Mouse (Mus musculus): ENCODE measurements around the gene Mapk7. TPM values are rescaled to one million over a fixed set of nuclear protein-coding genes. Genes with fewer than 3 reads are reported as not detected.
A peak's percentile ranks its signal among the peaks of the same experiment; 100 is the strongest.

Mapk7 gene
- total RNA-seq, 2 experiments from 2014 or later = 65.1 to 69.8 TPM

DNA sequence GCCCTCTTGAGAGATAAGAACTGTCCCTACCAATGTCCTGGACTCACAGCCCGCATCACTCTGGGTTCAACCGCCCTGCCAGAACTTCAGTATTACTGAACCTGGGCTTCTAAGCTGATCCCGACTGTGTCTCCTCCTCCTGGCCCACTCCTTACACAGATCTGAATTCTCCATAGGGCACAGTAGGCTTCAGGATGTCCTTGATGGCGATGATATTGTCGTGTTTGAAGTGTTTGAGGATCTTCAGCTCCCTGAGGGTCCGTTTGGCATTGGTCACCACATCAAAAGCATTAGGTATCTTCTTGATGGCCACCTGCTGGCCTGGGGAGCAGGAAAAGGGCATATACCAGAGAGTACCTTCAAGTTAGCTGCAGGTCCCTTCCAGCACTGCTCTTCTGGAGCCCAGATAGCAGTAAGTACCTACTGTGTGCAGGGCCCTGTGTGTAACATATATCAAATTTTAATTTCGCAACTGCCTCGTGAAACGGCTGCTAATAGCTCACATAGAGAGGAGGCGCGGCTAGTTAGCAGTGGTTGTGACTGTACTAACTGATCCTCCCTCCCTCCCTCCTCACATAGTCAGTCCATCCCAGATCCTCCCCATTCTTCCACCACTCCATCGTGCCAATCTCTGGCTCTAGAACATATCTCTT, 1.3 kb downstream of the Mapk7 start:
- no peak for DNase-seq
- intact Hi-C loops (cut with DNase I) = no loop called here

- no peak for DNase-seq
- intact Hi-C loops (cut with DNase I) = no loop called here
These were observed 3.2 kb downstream of the Mapk7 start for GRCm38 (mm10) chr11:61490944-61491520.

- intact Hi-C loops (cut with DNase I) = no loop called here
- DNase-seq = no peak
These were observed 4.3 kb downstream of the Mapk7 start for GRCm38 (mm10) chr11:61489874-61490273.

DNA sequence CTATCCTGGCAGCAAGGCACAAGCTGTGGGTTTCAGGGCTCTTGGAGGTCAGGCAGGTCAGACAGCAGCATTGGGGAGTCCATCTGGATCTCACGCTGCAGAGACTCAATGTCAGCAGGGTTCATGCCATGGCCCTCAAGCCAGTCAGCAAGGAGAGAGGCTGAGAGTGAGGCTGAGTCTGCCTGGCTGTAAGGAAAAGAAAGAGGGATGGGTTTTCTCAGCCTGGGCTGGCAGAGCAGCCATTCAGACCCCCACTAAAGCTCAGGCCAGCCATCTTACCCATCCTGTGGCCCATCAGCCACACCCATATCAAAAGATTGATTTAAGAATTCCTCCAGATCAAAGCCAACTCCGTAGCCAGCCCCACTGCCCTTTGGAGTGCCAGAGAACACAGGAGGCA, 5.1 kb downstream of the Mapk7 start:
- DNase-seq = no peak
- intact Hi-C loops (cut with DNase I) = no loop called here

- intact Hi-C loops (cut with DNase I) = no loop called here
- DNase-seq = no peak
These were observed 6.3 kb downstream of the Mapk7 start for GRCm38 (mm10) chr11:61487936-61488335.

- DNase-seq = peak; percentile 90
- intact Hi-C loops (cut with DNase I) = no loop called here
These were observed 6.8 kb downstream of the Mapk7 start for GRCm38 (mm10) chr11:61487401-61487800.

DNA sequence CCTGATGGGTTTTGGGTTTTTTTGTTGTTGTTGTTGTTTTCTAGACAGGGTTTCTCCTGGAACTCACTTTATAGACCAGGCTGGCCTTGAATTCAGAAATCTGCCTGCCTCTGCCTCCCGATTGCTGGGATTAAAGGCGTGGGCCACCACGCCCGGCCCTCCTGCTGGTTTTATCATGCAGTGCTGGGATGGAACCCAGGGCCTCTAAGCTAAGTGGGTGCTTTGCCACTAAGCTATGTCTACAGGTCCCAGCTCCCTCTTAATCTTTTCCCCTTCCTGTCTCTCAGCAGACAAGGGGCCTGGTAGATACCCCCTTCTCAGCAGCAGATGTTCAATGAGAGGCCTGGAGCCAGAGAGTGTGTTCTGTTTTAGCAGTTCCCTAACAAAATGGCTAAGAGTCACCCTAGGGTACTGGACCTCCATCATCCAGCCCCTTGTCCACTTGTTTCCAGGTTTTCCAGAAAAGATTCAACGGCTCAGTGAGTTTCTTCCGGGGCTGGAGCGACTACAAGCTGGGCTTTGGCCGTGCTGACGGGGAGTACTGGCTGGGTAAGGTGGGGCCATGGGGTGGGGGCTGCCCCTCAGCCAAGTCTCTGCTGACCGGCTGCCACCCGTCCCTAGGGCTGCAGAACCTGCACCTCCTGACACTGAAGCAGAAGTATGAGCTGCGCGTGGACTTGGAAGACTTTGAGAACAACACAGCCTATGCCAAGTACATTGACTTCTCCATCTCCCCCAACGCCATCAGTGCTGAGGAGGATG, 7.6 kb downstream of the Mapk7 start:
- DNase-seq = peak; percentile 64

DNA sequence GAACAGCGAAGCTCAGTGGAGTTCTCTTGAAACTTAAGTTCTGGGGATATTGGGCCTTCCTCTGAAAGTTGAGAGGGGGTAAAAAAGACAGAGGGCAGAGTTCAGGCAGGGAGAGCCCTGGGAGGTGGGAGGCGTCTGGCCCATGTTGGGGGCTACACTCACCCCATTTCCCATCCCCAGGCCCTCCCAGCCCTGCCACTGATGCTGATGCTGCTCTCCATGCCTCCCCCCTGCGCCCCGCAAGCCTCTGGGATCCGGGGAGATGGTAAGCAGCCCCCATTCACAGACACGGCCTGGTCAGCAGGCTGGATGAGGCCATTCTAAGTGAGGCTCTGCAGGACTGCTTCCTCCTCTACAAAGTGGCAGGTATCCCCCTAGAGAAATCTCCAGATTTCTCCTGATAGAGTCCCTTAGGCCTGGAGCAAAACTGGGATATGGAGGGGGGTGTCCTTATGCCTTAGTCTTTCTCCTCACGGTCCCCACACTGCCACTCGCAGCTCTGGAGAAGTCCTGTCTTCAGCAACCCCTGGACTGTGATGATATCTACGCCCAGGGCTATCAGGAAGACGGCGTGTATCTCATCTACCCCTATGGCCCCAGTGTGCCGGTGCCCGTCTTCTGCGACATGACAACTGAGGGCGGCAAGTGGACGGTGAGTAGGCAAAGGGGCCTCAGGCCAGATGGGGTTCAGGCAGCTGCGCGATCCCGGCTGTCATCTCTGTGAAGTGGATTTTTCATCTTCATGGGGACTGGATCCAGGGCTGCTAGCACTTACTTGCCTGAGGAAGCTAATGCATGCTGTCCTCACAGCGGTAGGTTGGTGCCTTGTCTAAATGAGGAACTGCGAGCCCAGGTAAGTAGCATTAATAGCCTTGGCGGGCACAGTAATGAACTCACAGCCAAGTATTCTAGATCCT, 8.4 kb downstream of the Mapk7 start:
- intact Hi-C loops (cut with DNase I) = no loop called here
- DNase-seq = no peak

More for the DNA sequence above, 7.6 kb downstream of the Mapk7 start:
- intact Hi-C loops (cut with DNase I) = no loop called here

DNA sequence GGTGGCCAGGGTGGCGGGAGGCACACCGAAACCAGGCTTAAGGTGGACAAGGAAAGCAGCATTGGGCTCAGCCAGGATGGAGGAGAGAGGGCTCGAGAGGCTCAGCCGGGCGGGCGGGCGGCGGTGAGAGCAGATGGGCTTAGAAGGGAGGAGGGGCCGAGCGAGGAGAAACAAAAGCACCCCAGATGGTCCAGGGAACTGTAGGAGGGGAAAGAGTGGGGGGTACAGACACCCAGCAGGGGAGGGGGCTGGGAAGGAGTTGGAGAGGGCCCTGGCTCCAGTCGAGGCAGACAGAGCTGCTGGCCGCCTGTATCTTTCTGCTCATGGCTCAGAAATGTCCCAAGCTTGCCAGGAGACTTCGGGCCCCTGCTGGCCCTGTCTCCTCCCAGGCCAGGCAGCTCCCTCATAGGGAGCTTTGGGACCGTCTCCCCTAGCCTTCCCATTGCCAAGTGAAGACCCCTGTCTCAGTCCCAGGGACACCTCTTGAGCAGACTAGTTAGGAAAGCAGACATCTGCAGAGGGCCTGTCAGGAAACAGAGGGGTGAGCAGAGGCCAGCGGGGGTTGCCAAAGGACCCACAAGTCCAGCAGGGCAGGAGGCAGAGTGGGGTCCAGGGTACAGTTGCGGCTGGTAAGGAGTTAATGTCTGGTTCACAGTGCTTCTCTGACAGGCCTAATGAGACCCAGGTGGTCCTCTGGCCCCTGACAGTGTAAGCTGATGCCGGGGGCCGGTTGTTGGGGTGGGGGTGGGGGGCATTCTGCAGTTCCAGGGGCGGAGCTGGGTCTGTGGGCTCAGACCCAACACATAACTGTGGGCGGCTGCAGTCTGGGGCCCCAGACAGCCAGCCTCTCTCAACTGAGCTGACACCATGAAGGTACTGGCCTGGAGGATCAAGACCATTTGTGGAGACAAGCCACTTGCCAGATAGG, 9.3 kb downstream of the Mapk7 start, which contains the start of gene Mfap4:
Gene Mfap4 (plus strand): TSS at position 819 of the 928 bp plus-strand sequence.
- DNase-seq = peak; percentile 94
- intact Hi-C loops (cut with DNase I) = no loop called here

DNA sequence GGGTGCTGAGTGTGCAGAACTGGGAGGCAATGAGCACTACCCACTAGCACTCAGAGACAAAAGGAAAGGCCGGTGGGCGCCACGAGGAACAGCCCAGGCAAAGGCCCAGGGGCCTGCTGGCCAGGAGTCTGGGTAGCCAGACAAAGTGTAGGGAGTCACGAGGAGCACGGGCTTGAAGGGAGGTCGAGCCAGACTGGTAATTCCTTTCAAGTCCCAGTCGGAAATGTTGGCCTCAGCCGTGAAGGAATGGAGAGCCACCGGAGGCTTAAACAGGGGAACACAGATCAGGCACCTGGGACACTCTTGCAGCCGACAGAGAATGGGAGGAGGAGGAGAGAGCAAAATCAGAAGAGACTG, 10.0 kb downstream of the Mapk7 start:
- DNase-seq = peak; percentile 57
- intact Hi-C loops (cut with DNase I) = no loop called here

DNA sequence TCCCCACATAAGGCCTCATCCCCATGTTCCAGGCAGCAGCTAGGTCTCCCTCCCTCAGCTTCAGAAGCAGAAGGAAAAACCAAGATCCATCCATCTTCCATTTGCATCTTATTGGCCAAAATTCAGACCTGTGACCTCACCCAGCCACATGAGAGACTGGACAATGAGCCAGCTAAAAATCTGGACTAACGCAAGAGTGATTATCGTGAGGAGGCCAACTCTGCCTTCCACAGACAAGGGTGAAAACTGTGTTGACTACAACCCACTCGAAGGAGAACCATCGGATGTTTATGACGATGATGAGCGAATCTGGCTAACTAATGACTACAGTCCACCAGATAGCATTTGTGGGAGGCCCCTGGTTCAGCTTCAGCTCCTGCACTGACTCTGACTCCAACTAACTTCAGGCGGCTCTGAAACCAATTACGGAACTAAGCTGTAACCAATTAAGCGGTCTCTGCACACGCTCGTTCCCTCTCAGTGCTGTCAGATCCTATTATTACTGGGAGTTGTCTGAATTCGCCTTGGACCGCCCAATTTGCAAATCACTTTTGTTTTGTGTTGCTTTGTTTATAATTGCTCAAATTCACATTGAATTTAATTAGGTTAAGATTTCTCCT, 10.9 kb downstream of the Mapk7 start:
- DNase-seq = no peak
- intact Hi-C loops (cut with DNase I) = no loop called here

GRCm38 (mm10) chr11:61481239-61482090, 12.7 kb downstream of the Mapk7 start:
- peak; percentile 73 for DNase-seq
- intact Hi-C loops (cut with DNase I) = no loop called here

- no peak for DNase-seq
- intact Hi-C loops (cut with DNase I) = no loop called here
These were observed 15.4 kb downstream of the Mapk7 start for GRCm38 (mm10) chr11:61478788-61479187.

GRCm38 (mm10) chr11:61477566-61478508, 16.4 kb downstream of the Mapk7 start:
- DNase-seq = no peak
- intact Hi-C loops (cut with DNase I) = no loop called here

GRCm38 (mm10) chr11:61476786-61477382, 17.3 kb downstream of the Mapk7 start:
- intact Hi-C loops (cut with DNase I) = no loop called here
- DNase-seq = no peak

DNA sequence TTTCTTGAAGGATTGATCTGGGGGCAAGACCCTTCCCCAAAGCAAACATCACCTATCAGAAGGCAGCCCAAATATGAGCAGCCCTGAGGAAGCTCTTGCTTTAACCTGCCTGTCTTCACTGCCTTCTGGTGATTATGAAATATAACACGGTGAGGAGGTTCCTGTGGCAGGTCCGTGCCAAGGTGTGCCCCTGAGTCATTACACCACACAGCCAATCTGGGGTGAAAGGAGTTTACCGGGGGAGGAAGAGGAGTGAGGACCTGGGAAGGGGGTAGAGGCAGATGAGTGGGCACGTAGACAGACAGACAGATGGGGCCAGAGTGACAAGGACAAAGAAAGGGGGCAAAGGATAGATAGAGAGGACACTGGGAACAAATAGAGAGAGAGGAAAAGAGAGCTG, 20.6 kb downstream of the Mapk7 start:
- DNase-seq = no peak
- intact Hi-C loops (cut with DNase I) = no loop called here

GRCm38 (mm10) chr11:61470880-61471279, 23.3 kb downstream of the Mapk7 start:
- no peak for DNase-seq
- intact Hi-C loops (cut with DNase I) = no loop called here
